Mouse (Mus musculus) lung, postnatal 0 days (tissue): Measurements from ENCODE around the gene Atg13.

ENCODE experiments used
- CTCF ChIP-seq: IDR thresholded peaks from 2 replicates; pipeline ENCODE4 v1.5.1; 2016; ENCODE audit warnings: antibody characterized with exemption, mild to moderate bottlenecking
- EP300 ChIP-seq: IDR thresholded peaks from 2 replicates; pipeline ENCODE4 v1.6.1; 2016; ENCODE audit warnings: antibody characterized with exemption, mild to moderate bottlenecking, control low read depth

- TF ChIP-seq CTCF, result no peak
- TF ChIP-seq EP300, result no peak
Measured at GRCm38 (mm10) chr2:91676420-91676819, 34.0 kb downstream of the Atg13 start.
